Mouse (Mus musculus): ENCODE measurements at regions not wholly inside any gene's neighbourhood (a gene's known extent, or its start where the extent isn't known, plus 50 kb on each side); places are given as distances from the start of the nearest gene placed in this dataset.

GRCm38 (mm10) chr16:93456706-93457425 is 147.0 kb downstream of the Setd4 start:
- TF ChIP-seq POLR2A (IDR thresholded peaks at IDR 0.05; ENCODE audit: low read depth, low read length), result no peak
- no peak for TF ChIP-seq CTCF (conservative IDR thresholded peaks at IDR 0.05; ENCODE audit: insufficient read depth, insufficient read length, low read depth, low read length)

Data from kidney, adult 2 months (tissue).